Mouse (Mus musculus) forebrain, postnatal 0 days (tissue): ENCODE data around the gene Esd. TPM values are rescaled to one million over a fixed set of nuclear protein-coding genes. Genes with fewer than 3 reads are reported as not detected.

Experiments
- ATAC-seq: fragments of 200-750 bp; cut with Nextera tagmentation; 2 replicates; pipeline ENCODE4 v1.8.0; 2017; ENCODE audit warnings: mild to moderate bottlenecking, moderate library complexity
- DNase-seq: peaks from one replicate; pipeline ENCODE4 v3.0.0-alpha.2; 2015
- H3K27ac ChIP-seq: fragments of 300-500 bp; sonication (generic); 2 replicates; pipeline ENCODE4 v1.5.1; 2014; ENCODE audit warnings: low read depth, mild to moderate bottlenecking, antibody characterized with exemption, low read length, moderate library complexity, mixed read lengths
- H3K27me3 ChIP-seq: fragments of 300-500 bp; sonication (generic); 2 replicates; pipeline ENCODE4 v1.6.1; 2014; ENCODE audit warnings: mild to moderate bottlenecking, low read length, mixed read lengths; ENCODE audit not compliant: insufficient read depth
- H3K36me3 ChIP-seq: fragments of 300-500 bp; sonication (generic); 2 replicates; pipeline ENCODE4 v1.6.1; 2014; ENCODE audit warnings: mild to moderate bottlenecking, moderate library complexity; ENCODE audit not compliant: insufficient read depth
- H3K4me1 ChIP-seq: fragments of 300-500 bp; sonication (generic); 2 replicates; pipeline ENCODE4 v1.6.1; 2014; ENCODE audit warnings: antibody characterized with exemption; ENCODE audit not compliant: insufficient read depth
- H3K4me2 ChIP-seq: fragments of 300-500 bp; sonication (generic); 2 replicates; pipeline ENCODE4 v1.6.1; 2014; ENCODE audit warnings: low read depth, mild to moderate bottlenecking, moderate library complexity
- H3K4me3 ChIP-seq: fragments of 300-500 bp; sonication (generic); 2 replicates; pipeline ENCODE4 v1.5.1; 2014; ENCODE audit warnings: low read depth, low read length, mixed read lengths
- H3K9ac ChIP-seq: fragments of 300-500 bp; sonication (generic); 2 replicates; pipeline ENCODE4 v1.6.1; 2014; ENCODE audit warnings: mild to moderate bottlenecking
- H3K9me3 ChIP-seq: fragments of 300-500 bp; sonication (generic); 2 replicates; pipeline ENCODE4 v1.6.1; 2016; ENCODE audit warnings: low read length
- CTCF ChIP-seq: sonication (generic); IDR thresholded peaks from 2 replicates; pipeline ENCODE4 v1.5.1; 2016; ENCODE audit warnings: antibody characterized with exemption, control low read depth, low read depth
- WGBS: fragments of 180-500 bp; shearing (Covaris S2); extraction: QIAGEN DNeasy Blood & Tissue Kit; methylation state at CpG from one replicate; pipeline ENCODE4 v1.1.7; 2014; 5-methylcytosine and 5-hydroxymethylcytosine counted together
- polyA plus RNA-seq: library from polyadenylated mRNA; unstranded; fragments of >200 nt; fragmentation: Nextera tagmentation; extraction: Ambion mirVana; gene quantifications from 2 replicates; pipeline ENCODE4 v1.2.1, GENCODE M21; 2015
- total RNA-seq: library from RNA; depleted of rRNA; stranded (reverse); fragments of >200 nt; gene quantifications from 2 replicates; pipeline ENCODE4 v1.2.3, GENCODE M21; 2014; rRNA removed

Gene Esd
- 159 and 207 TPM in 2 replicates for total RNA-seq
- polyA plus RNA-seq = 224 and 256 TPM in 2 replicates

- no peaks in the 10 kb centered on the region for H3K9me3 ChIP-seq
- ATAC-seq = peak; percentile 97
- peaks cover 9% of the 10 kb centered on the region for H3K4me1 ChIP-seq
- peak within 1 kb of the TSS; percentile 82 for H3K9ac ChIP-seq
- 0 out of 2 replicates have a peak, but pooled peaks cover 4% of the 10 kb centered on the region for H3K36me3 ChIP-seq
- H3K27ac ChIP-seq = peak within 1 kb of the TSS; percentile 48; the same call in 1 of the 2 replicates
- peak; percentile 86 for DNase-seq
- under 1% methylated on average over 51 of the region's 53 CpGs for WGBS
- peak; percentile 15; the same call in 1 of the 2 replicates for TF ChIP-seq CTCF
- peak within 1 kb of the TSS; percentile 61 for H3K4me3 ChIP-seq
- H3K4me2 ChIP-seq = peak within 1 kb of the TSS; percentile 85
- H3K27me3 ChIP-seq = no peaks in the 10 kb centered on the region
Measured at GRCm38 (mm10) chr14:74732079-74732783, at the start of gene Esd. Esd (plus strand) TSS chr14:74732297.

DNA sequence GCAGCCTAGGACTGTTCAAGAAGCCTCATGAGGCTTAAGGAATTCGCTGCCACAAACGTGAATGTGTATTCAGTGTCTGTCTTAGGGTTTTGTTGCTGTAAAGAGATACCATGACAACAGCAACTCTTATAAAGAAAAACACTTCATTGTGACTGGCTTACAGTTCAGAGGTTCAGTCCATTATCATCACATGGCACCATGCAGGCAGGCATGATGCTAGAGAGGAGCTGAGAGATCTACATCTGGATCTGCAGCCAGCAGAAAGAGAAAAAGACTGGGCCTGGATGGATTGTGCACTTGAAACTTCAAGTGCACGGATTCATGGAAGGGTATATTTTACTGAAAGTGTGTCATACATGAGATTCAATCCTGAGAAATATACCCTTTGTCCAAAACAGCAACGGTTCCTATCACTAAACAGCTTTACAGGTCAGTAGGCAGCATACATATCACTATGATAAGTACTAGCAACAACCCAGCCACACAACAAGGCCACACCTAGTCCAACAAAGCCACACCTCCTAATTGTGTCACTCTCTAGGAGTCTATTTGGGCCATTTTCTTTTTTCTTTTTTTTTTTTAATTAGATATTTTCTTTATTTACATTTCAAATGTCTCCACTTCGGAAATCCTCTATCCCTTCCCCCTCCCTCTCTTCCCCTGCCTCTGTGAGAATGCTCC, 47.7 kb upstream of the Esd start:
- Histone ChIP-seq H3K27me3 (no peaks in the 10 kb centered on the region), H3K36me3 (no peaks in the 10 kb centered on the region), H3K4me1 (no peaks in the 10 kb centered on the region), H3K27ac (no peak overlapping the region), H3K9me3 (no peaks in the 10 kb centered on the region), H3K4me3 (no peak overlapping the region), H3K9ac (no peak overlapping the region), H3K4me2 (no peak overlapping the region)
- 80% methylated on average over 5 of the region's 5 CpGs for WGBS
- no peak for TF ChIP-seq CTCF
- ATAC-seq = no peak
- no peak for DNase-seq

DNA sequence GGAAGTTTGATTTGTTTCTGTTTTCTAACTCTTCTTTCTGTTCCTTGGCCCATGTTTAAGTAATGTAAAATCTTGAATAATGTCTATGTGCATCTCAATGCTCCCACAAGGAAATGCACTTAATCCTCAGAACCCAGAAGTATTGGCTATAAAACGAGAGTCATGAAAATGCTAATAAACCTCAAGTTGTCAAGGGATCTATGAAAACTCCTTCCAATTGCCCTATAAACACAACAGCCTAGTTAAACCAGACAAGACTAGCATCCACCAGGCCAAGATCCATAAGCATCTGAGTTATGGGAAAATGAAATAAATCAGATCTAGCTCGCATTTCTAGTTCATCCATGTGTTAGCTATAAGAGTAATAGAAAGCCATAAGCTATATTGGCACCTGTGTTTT, 40.1 kb upstream of the Esd start:
- 88% methylated on average over 2 of the region's 2 CpGs for whole genome bisulfite sequencing
- Histone ChIP-seq H3K9me3 (no peaks in the 10 kb centered on the region), H3K4me2 (no peak overlapping the region), H3K36me3 (no peaks in the 10 kb centered on the region), H3K27me3 (no peaks in the 10 kb centered on the region), H3K4me1 (no peaks in the 10 kb centered on the region), H3K9ac (no peak overlapping the region), H3K27ac (no peak overlapping the region), H3K4me3 (no peak overlapping the region)
- ATAC-seq (no peak), DNase-seq (no peak)
- no peak for TF ChIP-seq CTCF

- Histone ChIP-seq H3K27me3 (no peaks in the 10 kb centered on the region), H3K4me3 (no peak overlapping the region), H3K9ac (no peak overlapping the region), H3K9me3 (no peaks in the 10 kb centered on the region), H3K4me1 (no peaks in the 10 kb centered on the region), H3K27ac (no peak overlapping the region), H3K4me2 (no peak overlapping the region), H3K36me3 (no peaks in the 10 kb centered on the region)
- TF ChIP-seq CTCF = no peak
- DNase-seq (no peak), ATAC-seq (no peak)
- WGBS = 65% methylated on average over 4 of the region's 4 CpGs
Measured at GRCm38 (mm10) chr14:74696766-74697165, 35.3 kb upstream of the Esd start.

DNA sequence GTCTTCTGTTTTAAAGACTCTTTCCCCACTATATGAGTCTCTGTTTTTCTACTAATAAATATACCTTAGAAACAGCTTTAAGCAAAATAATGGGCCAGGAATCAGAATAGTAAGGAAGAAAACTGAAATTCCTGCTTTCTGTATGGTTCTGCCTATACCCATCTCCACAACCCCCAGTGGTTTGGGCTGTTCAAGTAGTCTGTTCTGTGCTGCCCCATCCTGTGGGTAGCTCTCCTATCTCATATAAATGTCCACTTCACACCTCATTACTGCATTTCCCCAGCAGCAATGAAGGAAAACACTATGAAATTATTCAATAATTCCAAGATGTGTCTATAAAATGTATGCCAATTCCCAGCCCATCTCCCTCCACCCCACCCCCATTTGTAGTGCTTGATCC, 34.7 kb upstream of the Esd start:
- H3K9ac ChIP-seq = no peak overlapping the region
- ATAC-seq (no peak), DNase-seq (no peak)
- no peaks in the 10 kb centered on the region for H3K4me1 ChIP-seq
- H3K9me3 ChIP-seq = no peaks in the 10 kb centered on the region
- no peak overlapping the region for H3K27ac ChIP-seq
- H3K4me2 ChIP-seq = no peak overlapping the region
- H3K4me3 ChIP-seq = no peak overlapping the region
- no peaks in the 10 kb centered on the region for H3K27me3 ChIP-seq
- no peaks in the 10 kb centered on the region for H3K36me3 ChIP-seq
- no peak for TF ChIP-seq CTCF

DNA sequence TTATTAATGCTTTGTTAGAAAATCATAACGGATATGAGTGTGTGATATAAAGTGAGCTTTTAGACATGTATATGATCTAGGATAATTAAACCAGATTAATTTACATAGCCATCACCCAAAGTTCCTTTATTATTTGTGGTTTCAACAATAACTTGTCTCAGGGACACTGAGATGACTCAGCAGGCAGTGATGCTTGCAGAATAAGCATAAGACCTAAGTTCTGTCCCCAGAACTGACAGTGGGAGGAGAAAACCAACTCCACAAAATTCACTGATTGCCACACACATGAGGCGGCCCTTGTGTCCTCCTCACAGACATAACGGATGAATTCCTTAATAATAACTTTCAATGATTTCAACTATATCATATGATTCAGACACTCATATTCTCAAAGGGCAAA, 32.9 kb upstream of the Esd start:
- no peak for TF ChIP-seq CTCF
- no peak overlapping the region for H3K4me3 ChIP-seq
- H3K27me3 ChIP-seq = no peaks in the 10 kb centered on the region
- no peaks in the 10 kb centered on the region for H3K9me3 ChIP-seq
- no peak overlapping the region for H3K4me2 ChIP-seq
- no peak for DNase-seq
- H3K4me1 ChIP-seq = no peaks in the 10 kb centered on the region
- H3K27ac ChIP-seq = no peak overlapping the region
- 94% methylated on average over 3 of the region's 3 CpGs for WGBS
- ATAC-seq = no peak
- no peak overlapping the region for H3K9ac ChIP-seq
- H3K36me3 ChIP-seq = no peaks in the 10 kb centered on the region

DNA sequence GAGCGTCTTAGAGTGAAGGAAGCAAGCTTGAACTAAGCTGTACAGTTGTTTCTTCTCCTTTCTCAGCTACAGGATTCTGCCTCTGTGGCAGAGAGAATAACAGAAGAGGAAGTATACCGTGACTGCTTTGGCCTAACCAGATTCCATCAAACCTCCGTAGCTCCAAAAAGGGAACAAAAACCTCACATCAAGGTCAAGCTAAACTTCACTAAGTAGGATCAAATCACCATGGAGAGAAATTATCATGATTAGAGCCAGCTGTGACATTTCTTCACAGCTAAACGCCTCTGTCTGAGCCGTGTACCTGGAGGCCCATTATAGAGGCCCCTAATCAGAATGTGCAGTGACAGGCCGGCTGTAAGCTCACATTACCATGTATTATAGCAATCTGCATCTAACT, 28.2 kb upstream of the Esd start:
- no peaks in the 10 kb centered on the region for H3K27me3 ChIP-seq
- 71% methylated on average over 6 of the region's 6 CpGs for WGBS
- H3K4me3 ChIP-seq = no peak overlapping the region
- ATAC-seq = no peak
- H3K36me3 ChIP-seq = no peaks in the 10 kb centered on the region
- no peak for DNase-seq
- no peak overlapping the region for H3K9ac ChIP-seq
- H3K27ac ChIP-seq = no peak overlapping the region
- no peaks in the 10 kb centered on the region for H3K4me1 ChIP-seq
- no peak for TF ChIP-seq CTCF
- H3K4me2 ChIP-seq = no peak overlapping the region
- no peaks in the 10 kb centered on the region for H3K9me3 ChIP-seq
